In genomic region chr9:119444738-119445429, GRCm38 (mm10) we compare ENCODE assay signal across 7 mouse cellular contexts. TPM values are rescaled to one million over a fixed set of nuclear protein-coding genes. Genes with fewer than 3 reads are reported as not detected.
DNase-seq lines count a peak whose midpoint lies in the region; ATAC-seq lines count a peak whose summit lies in the region.

Exog (plus strand) TSS chr9:119444943.

- peak; percentile 89 for ATAC-seq in limb, embryonic 11.5 days (ENCODE audit: insufficient number of reproducible peaks, low FRiP score, low TSS enrichment, low read depth)
- ATAC-seq in midbrain, embryonic 14.5 days (ENCODE audit: low FRiP score, low TSS enrichment), result peak; percentile 89

- under 1% methylated on average over 52 of the region's 52 CpGs for WGBS in embryonic facial prominence, embryonic 10.5 days
- WGBS in limb, embryonic 11.5 days, result 0% methylated on average over 52 of the region's 52 CpGs
- WGBS in midbrain, embryonic 14.5 days, result under 1% methylated on average over 52 of the region's 52 CpGs

- H3K27me3 ChIP-seq in embryonic facial prominence, embryonic 10.5 days (replicated peaks; ENCODE audit: low read depth, poor library complexity, severe bottlenecking), result no peaks in the 10 kb centered on the region
- no peaks in the 10 kb centered on the region for H3K27me3 ChIP-seq in limb, embryonic 11.5 days (ENCODE audit: control insufficient read depth, insufficient read depth, low read length)
- H3K27me3 ChIP-seq in midbrain, embryonic 14.5 days (ENCODE audit: control insufficient read depth, insufficient read depth, low read length), result no peaks in the 10 kb centered on the region

- H3K4me2 ChIP-seq in limb, embryonic 11.5 days (ENCODE audit: low read depth, severe bottlenecking), result peak within 1 kb of the TSS; percentile 63
- peak within 1 kb of the TSS; percentile 91 for H3K4me2 ChIP-seq in midbrain, embryonic 14.5 days (ENCODE audit: low read length)

- H3K9ac ChIP-seq in limb, embryonic 11.5 days (ENCODE audit: low read length), result peak within 1 kb of the TSS; percentile 92
- H3K9ac ChIP-seq in midbrain, embryonic 14.5 days (replicated peaks; ENCODE audit: low read length), result peak within 1 kb of the TSS; percentile 89

- peak; percentile 99 for DNase-seq in adrenal gland, postnatal 10 days
- peak; percentile 99 for DNase-seq in embryonic facial prominence, embryonic 10.5 days (ENCODE audit: low spot score)
- DNase-seq in heart, adult 11 months, result peak; percentile 100
- DNase-seq in kidney, adult 18-20 months, result peak; percentile 97
- peak; percentile 99 for DNase-seq in limb, embryonic 11.5 days (ENCODE audit: low spot score)
- DNase-seq in midbrain, embryonic 14.5 days, result peak; percentile 100
- peak; percentile 94 to 97 for DNase-seq in spleen, adult 18-20 months

- peak within 1 kb of the TSS; percentile 95 for H3K4me3 ChIP-seq in embryonic facial prominence, embryonic 10.5 days
- peak within 1 kb of the TSS; percentile 83 for H3K4me3 ChIP-seq in limb, embryonic 11.5 days (ENCODE audit: low read depth, low read length)
- H3K4me3 ChIP-seq in midbrain, embryonic 14.5 days (replicated peaks; ENCODE audit: low read depth, low read length), result peak within 1 kb of the TSS; percentile 79

- H3K36me3 ChIP-seq in embryonic facial prominence, embryonic 10.5 days (replicated peaks), result peaks cover 56% of the 10 kb centered on the region
- peaks cover 12% of the 10 kb centered on the region for H3K36me3 ChIP-seq in limb, embryonic 11.5 days (ENCODE audit: control insufficient read depth, insufficient read depth, low read length)
- peaks cover 46% of the 10 kb centered on the region for H3K36me3 ChIP-seq in midbrain, embryonic 14.5 days (ENCODE audit: control insufficient read depth, insufficient read depth, low read length)

- H3K27ac ChIP-seq in embryonic facial prominence, embryonic 10.5 days (replicated peaks), result peak within 1 kb of the TSS; percentile 96
- H3K27ac ChIP-seq in limb, embryonic 11.5 days (replicated peaks; ENCODE audit: low read depth, low read length), result peak within 1 kb of the TSS; percentile 70
- peak within 1 kb of the TSS; percentile 83 for H3K27ac ChIP-seq in midbrain, embryonic 14.5 days (replicated peaks; ENCODE audit: low read depth, low read length)

- peaks cover 16% of the 10 kb centered on the region for H3K4me1 ChIP-seq in embryonic facial prominence, embryonic 10.5 days
- peaks cover 5% of the 10 kb centered on the region for H3K4me1 ChIP-seq in limb, embryonic 11.5 days (ENCODE audit: control insufficient read depth, insufficient read depth, low read length)
- peaks cover 10% of the 10 kb centered on the region for H3K4me1 ChIP-seq in midbrain, embryonic 14.5 days (ENCODE audit: control insufficient read depth, insufficient read depth, low read length)

- H3K9me3 ChIP-seq in embryonic facial prominence, embryonic 10.5 days, result no peaks in the 10 kb centered on the region
- no peaks in the 10 kb centered on the region for H3K9me3 ChIP-seq in limb, embryonic 11.5 days (ENCODE audit: control insufficient read depth, low read length)
- H3K9me3 ChIP-seq in midbrain, embryonic 14.5 days (ENCODE audit: control insufficient read depth, low read length), result no peaks in the 10 kb centered on the region

RNA-seq across cellular contexts. Expression of gene Exog, which starts in this region (rescaled TPM):
- total RNA-seq in adrenal gland, postnatal 10 days (2021), result 1 to 10 TPM; 4.1 to 4.9 TPM
- polyA plus RNA-seq in embryonic facial prominence, embryonic 10.5 days (2016; fragmentation: Nextera tagmentation; extraction: Ambion mirVana), result 44.2 and 45.3 TPM in 2 replicates
- polyA plus RNA-seq in limb, embryonic 11.5 days (2014; fragmentation: Nextera tagmentation; extraction: Ambion mirVana), result 49.2 and 54.4 TPM in 2 replicates
- 51.2 and 56.0 TPM in 2 replicates for polyA plus RNA-seq in midbrain, embryonic 14.5 days (2014; fragmentation: Nextera tagmentation; extraction: Ambion mirVana)

Comparison
In these comparisons a context has a peak if more than half of its experiments do, and no peak if none do; other contexts are left out.
1. Peak in every context shown above with its lines: DNase-seq, ATAC-seq, H3K4me3 ChIP-seq and H3K27ac ChIP-seq.